Mouse (Mus musculus): Measurements from ENCODE around the gene Hcn1.

Gene Hcn1

DNA sequence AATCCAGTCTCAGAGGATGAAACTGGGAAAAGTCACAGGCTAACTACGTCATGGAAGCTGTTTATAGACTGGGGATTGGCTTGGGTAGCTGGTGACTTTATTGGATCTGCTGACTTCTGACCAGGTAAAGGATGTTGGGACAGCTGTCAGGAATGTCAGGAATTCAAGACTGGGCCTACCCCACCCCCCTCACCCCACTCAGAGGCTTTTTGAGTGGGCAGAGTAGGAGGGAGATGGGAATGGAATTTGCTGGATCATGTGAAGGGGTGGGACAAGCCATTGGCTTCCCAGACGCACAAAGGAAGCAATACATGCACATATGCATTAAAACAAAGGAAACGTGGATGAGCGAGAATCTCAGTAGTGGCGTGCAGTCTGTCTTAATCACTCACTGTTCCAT lies 433.5 kb downstream of the Hcn1 start:
- no peak for DNase-seq
